Mouse (Mus musculus) brain, embryonic 14.5 days (tissue): ENCODE data around the gene Olfr850. TPM values are rescaled to one million over a fixed set of nuclear protein-coding genes. Genes with fewer than 3 reads are reported as not detected.

ENCODE experiments used
- DNase-seq: peaks from one replicate; pipeline ENCODE4 v3.0.0-alpha.2; 2011; ENCODE audit warnings: low read depth
- CTCF ChIP-seq: fragments of 200-500 bp; IDR thresholded peaks from 2 replicates; pipeline ENCODE4 v1.5.1; 2012; ENCODE audit warnings: inconsistent platforms, mild to moderate bottlenecking, moderate library complexity, borderline replicate concordance; ENCODE audit not compliant: insufficient read depth, insufficient read length; ENCODE audit errors: extremely low read depth
- POLR2A ChIP-seq: fragments of 200-500 bp; IDR thresholded peaks from 2 replicates; pipeline ENCODE4 v1.6.1; 2012; ENCODE audit warnings: mild to moderate bottlenecking, inconsistent platforms, borderline replicate concordance; ENCODE audit not compliant: poor library complexity, insufficient read depth, insufficient read length, severe bottlenecking; ENCODE audit errors: extremely low read depth
- polyA plus RNA-seq: library from polyadenylated mRNA; depleted of rRNA; stranded (reverse); fragments of >200 nt; gene quantifications from 2 replicates; pipeline ENCODE4 v1.2.3, GENCODE M21; 2012; rRNA removed

The Olfr850 gene
- not detected in 2 replicates for polyA plus RNA-seq

DNA sequence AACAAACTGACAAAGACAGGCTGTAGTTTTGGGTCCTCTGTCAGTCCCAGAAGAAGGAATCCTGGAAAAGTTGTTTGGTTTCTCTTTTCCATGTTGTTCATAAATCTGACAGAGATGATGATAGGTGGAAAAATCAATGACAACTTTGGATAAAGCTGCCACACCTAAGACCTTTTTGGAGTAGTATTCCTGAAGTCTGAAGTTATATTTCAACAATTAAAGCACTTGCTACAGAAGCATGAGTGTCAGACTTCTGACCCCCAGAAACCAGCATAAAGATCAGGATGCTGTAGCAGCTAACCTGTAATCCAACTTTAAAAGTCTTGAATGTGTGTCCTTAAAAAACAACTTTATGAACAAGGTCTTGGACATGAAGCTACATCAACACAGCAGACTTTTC lies at the start of gene Olfr850:
TSS of gene Olfr850 (minus strand) at position 101 of the 400 bp plus-strand sequence.
- DNase-seq, result no peak
- TF ChIP-seq CTCF (no peak), POLR2A (no peak)

DNA sequence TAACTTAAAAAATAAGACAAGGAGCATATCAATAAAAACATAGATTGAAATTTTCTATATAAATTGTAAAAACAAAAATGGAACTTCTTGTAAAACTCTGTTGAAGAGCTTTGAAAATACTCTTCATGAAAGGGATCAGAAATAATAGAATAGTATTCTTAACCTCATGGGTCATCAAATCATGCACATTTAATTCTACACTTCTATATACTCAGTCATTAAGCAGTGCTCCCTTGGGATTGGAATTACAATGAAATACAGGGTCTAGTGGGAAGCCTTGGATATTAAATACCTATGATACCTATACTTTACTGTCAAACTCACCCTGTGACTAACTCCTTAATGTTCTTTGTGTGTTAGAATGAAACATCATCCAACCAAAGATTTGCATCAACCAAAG lies 14.9 kb upstream of the Olfr850 start, which contains the start of gene Olfr851:
TSS of gene Olfr851 (plus strand) at position 301 of the 400 bp plus-strand sequence.
- no peak for DNase-seq
- TF ChIP-seq POLR2A, result no peak
- TF ChIP-seq CTCF, result no peak

DNA sequence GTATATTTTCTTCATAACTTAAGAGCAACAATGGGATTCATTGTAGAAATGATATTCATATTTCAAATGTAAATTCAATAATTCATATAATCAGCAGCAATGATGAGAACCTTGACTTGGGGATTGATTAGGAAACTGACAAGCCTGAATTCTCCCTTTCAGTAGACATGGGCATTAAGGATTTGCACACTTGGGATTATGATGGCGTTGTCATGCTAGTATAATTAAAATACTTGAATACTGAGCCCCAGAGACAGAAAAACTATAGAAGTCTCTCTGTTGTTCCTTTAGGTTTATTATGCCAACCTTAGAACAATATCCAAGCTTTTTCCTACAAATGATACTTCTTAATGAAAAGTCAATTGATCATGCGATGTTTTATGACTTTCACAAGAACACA lies 38.1 kb downstream of the Olfr850 start, which contains the start of gene Olfr849:
TSS of gene Olfr849 (plus strand) at position 301 of the 400 bp plus-strand sequence.
- no peak for DNase-seq
- TF ChIP-seq CTCF (no peak), POLR2A (no peak)

Other genes with a start within 250 kb of the Olfr850 start
- not detected in 2 replicates for gene Olfr843, start 226.3 kb downstream of the Olfr850 start, polyA plus RNA-seq
- not detected in 2 replicates for gene Olfr844, start 161.9 kb downstream of the Olfr850 start, polyA plus RNA-seq
- gene Olfr845, start 141.8 kb downstream of the Olfr850 start, polyA plus RNA-seq, result not detected in 2 replicates
- not detected in 2 replicates for gene Olfr846, start 114.2 kb downstream of the Olfr850 start, polyA plus RNA-seq
- not detected in 2 replicates for gene Olfr847, start 99.6 kb downstream of the Olfr850 start, polyA plus RNA-seq
- not detected in 2 replicates for gene Olfr849, start 38.0 kb downstream of the Olfr850 start, polyA plus RNA-seq
- gene Olfr851, start 15.0 kb upstream of the Olfr850 start, polyA plus RNA-seq, result not detected in 2 replicates
- not detected in 2 replicates for gene Olfr853, start 62.8 kb upstream of the Olfr850 start, polyA plus RNA-seq
- not detected in 2 replicates for gene Olfr854, start 89.1 kb upstream of the Olfr850 start, polyA plus RNA-seq
- gene Olfr855, start 104.4 kb upstream of the Olfr850 start, polyA plus RNA-seq, result not detected in 2 replicates
- 28.0 and 32.7 TPM in 2 replicates for gene Zfp317, start 143.9 kb upstream of the Olfr850 start, polyA plus RNA-seq
- 0.05 TPM in 1 of 2 replicates, not detected in the other for gene Olfr857, start 231.2 kb upstream of the Olfr850 start, polyA plus RNA-seq